8 mouse cellular contexts compared by ENCODE assay signal in the genomic region with DNA sequence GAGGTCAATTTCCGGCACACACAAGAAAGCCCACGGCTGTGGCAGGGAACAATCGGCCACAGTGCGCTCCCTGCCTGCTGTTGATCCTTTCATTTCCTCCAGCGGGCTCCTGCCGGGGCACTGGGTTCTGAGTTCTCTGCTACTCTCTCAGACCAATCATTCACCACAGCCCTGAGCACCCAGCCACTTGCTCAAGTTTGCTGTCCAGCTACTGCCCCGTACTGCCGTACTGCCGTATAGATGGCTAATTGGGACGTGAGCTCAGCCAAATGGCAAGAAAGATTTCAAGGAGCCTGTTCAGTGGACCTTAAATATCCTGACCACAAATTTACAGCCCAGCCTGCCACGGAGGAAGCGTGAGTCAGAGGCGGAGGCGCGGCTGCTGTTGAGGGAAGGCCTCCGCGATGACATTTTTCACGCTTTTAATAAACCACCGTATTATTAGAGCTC. TPM values are rescaled to one million over a fixed set of nuclear protein-coding genes. Genes with fewer than 3 reads are reported as not detected.
DNase-seq lines count a peak whose midpoint lies in the region; ATAC-seq and TF ChIP-seq lines count a peak whose summit lies in the region.

No protein-coding gene starts in this region.

- ATAC-seq in forebrain, embryonic 15.5 days (replicated peaks), result no peak
- ATAC-seq in hindbrain, embryonic 15.5 days (ENCODE audit: low FRiP score, low read depth), result no peak
- no peak for ATAC-seq in midbrain, embryonic 12.5 days (ENCODE audit: low FRiP score, low read depth)

- peak; percentile 14 to 28 for DNase-seq in lung, adult 18-20 months
- DNase-seq in lung, postnatal 25 days (ENCODE audit: low spot score), result no peak
- peak; percentile 11 to 17 for DNase-seq in left cerebral cortex, postnatal 36 days (ENCODE audit: low spot score in 2 of 2)
- no peak for DNase-seq in spleen, postnatal 4 days (ENCODE audit: low spot score in 2 of 2)

- TF ChIP-seq POLR2A in bone marrow macrophage, adult 2 months (IDR thresholded peaks at IDR 0.05; ENCODE audit: borderline replicate concordance, low read depth, low read length), result no peak

- TF ChIP-seq CTCF in bone marrow macrophage, adult 2 months (IDR thresholded peaks at IDR 0.05; ENCODE audit: low read depth, low read length), result no peak

- 7% methylated on average over 19 of the region's 19 CpGs for WGBS in forebrain, embryonic 15.5 days
- WGBS in hindbrain, embryonic 15.5 days, result 8% methylated on average over 19 of the region's 19 CpGs
- 10% methylated on average over 19 of the region's 19 CpGs for WGBS in midbrain, embryonic 12.5 days

- H3K4me2 ChIP-seq in forebrain, embryonic 15.5 days (replicated peaks), result peak overlapping the region; percentile 34
- peak overlapping the region; percentile 39 for H3K4me2 ChIP-seq in hindbrain, embryonic 15.5 days
- H3K4me2 ChIP-seq in midbrain, embryonic 12.5 days (replicated peaks), result peak overlapping the region; percentile 47

- intact Hi-C loops in left cerebral cortex, postnatal 36 days (cut with DNase I), result loop anchor here (5.0 kb wide), 1 partner anchor 33 kb away; no protein-coding TSS in a partner anchor

- H3K27ac ChIP-seq in bone marrow macrophage, adult 2 months (ENCODE audit: insufficient read depth, low read depth, low read length), result no peak overlapping the region
- H3K27ac ChIP-seq in forebrain, embryonic 15.5 days (replicated peaks), result no peak overlapping the region
- no peak overlapping the region for H3K27ac ChIP-seq in hindbrain, embryonic 15.5 days (replicated peaks)
- H3K27ac ChIP-seq in midbrain, embryonic 12.5 days (replicated peaks), result no peak overlapping the region

- 0 out of 2 replicates have a peak overlapping the region, but pooled peaks have one; percentile 0 for H3K9ac ChIP-seq in forebrain, embryonic 15.5 days (replicated peaks)
- H3K9ac ChIP-seq in hindbrain, embryonic 15.5 days, result no peak overlapping the region
- H3K9ac ChIP-seq in midbrain, embryonic 12.5 days (replicated peaks), result peak overlapping the region; percentile 37; the same call in 1 of the 2 replicates

- no peaks in the 10 kb centered on the region for H3K9me3 ChIP-seq in forebrain, embryonic 15.5 days
- no peaks in the 10 kb centered on the region for H3K9me3 ChIP-seq in hindbrain, embryonic 15.5 days
- no peaks in the 10 kb centered on the region for H3K9me3 ChIP-seq in midbrain, embryonic 12.5 days

- peaks cover 9% of the 10 kb centered on the region for H3K4me1 ChIP-seq in bone marrow macrophage, adult 2 months (ENCODE audit: control insufficient read depth, insufficient read depth, low read length)
- H3K4me1 ChIP-seq in forebrain, embryonic 15.5 days, result peaks cover 16% of the 10 kb centered on the region
- peaks cover 12% of the 10 kb centered on the region for H3K4me1 ChIP-seq in hindbrain, embryonic 15.5 days (replicated peaks)
- peaks cover 15% of the 10 kb centered on the region for H3K4me1 ChIP-seq in midbrain, embryonic 12.5 days

- H3K4me3 ChIP-seq in bone marrow macrophage, adult 2 months (ENCODE audit: insufficient read depth, low read length), result peak overlapping the region; percentile 56
- peak overlapping the region; percentile 22 for H3K4me3 ChIP-seq in forebrain, embryonic 15.5 days
- H3K4me3 ChIP-seq in hindbrain, embryonic 15.5 days, result 0 out of 2 replicates have a peak overlapping the region, but pooled peaks have one; percentile 6
- peak overlapping the region; percentile 17; the same call in 1 of the 2 replicates for H3K4me3 ChIP-seq in midbrain, embryonic 12.5 days

- H3K36me3 ChIP-seq in forebrain, embryonic 15.5 days, result no peaks in the 10 kb centered on the region
- H3K36me3 ChIP-seq in hindbrain, embryonic 15.5 days, result no peaks in the 10 kb centered on the region
- no peaks in the 10 kb centered on the region for H3K36me3 ChIP-seq in midbrain, embryonic 12.5 days

- peaks cover 60% of the 10 kb centered on the region for H3K27me3 ChIP-seq in forebrain, embryonic 15.5 days
- H3K27me3 ChIP-seq in hindbrain, embryonic 15.5 days, result peaks cover 46% of the 10 kb centered on the region
- peaks cover 75% of the 10 kb centered on the region for H3K27me3 ChIP-seq in midbrain, embryonic 12.5 days

RNA-seq across cellular contexts. Expression of gene Tbx4, which starts 39.1 kb away (rescaled TPM):
- polyA plus RNA-seq in bone marrow macrophage, adult 2 months (2012; ENCODE audit: insufficient read depth, insufficient read length, missing spikeins), result not detected in 2 replicates
- polyA plus RNA-seq in forebrain, embryonic 15.5 days (2015; fragmentation: Nextera tagmentation; extraction: Ambion mirVana), result 0.11 and 0.25 TPM in 2 replicates
- polyA plus RNA-seq in hindbrain, embryonic 15.5 days (2015; fragmentation: Nextera tagmentation; extraction: Ambion mirVana), result 0.21 and 0.31 TPM in 2 replicates
- under 1 TPM; 0.17 to 0.25 TPM for total RNA-seq in left cerebral cortex, postnatal 36 days (2021)
- polyA plus RNA-seq in midbrain, embryonic 12.5 days (2016; fragmentation: Nextera tagmentation; extraction: Ambion mirVana), result 0.12 and 0.19 TPM in 2 replicates

Comparison
In these comparisons a context has a peak if more than half of its experiments do, and no peak if none do; other contexts are left out.
1. DNase-seq: peak in lung, adult 18-20 months (2 of 2) and left cerebral cortex, postnatal 36 days (2 of 2); none in lung, postnatal 25 days (single experiment) and spleen, postnatal 4 days (0 of 2).
2. H3K4me3 ChIP-seq: peak in every context shown above with its lines; median percentile 56 in bone marrow macrophage, adult 2 months; 22 in forebrain, embryonic 15.5 days; 17 in midbrain, embryonic 12.5 days; 6 in hindbrain, embryonic 15.5 days.
3. Peak in every context shown above with its lines, with median percentiles within 50 percentile points of each other: H3K4me2 ChIP-seq.